Mouse (Mus musculus) cerebellum, postnatal 4 days (tissue): ENCODE results near the gene Amz2.

Experiments
- DNase-seq, 2 experiments: peaks; one replicate each; pipeline ENCODE4 v3.0.0; 2022; ENCODE audit warnings: low spot score in 2 of 2, mixed read lengths in 1 of 2

Gene Amz2

DNA sequence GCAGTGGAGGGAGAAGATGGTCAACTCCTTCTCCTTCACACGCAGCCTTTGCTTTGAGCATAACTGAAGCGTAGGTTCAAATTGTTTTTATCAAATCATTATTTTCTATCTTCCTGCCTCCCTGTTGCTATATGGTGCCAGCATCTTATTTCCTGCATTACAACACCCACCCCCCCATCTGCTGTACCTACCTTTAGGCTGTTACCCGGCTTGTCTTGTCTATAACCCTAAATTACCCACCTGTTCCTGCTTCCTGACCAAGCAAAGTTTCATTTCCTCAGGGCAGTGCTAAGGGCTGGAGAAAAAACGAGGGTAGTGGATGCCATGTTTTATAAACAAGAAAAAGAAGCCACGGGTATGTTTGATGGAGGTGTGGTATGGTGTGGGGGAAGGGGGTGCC is 4.5 kb upstream of the Amz2 start:
- no peak for DNase-seq

DNA sequence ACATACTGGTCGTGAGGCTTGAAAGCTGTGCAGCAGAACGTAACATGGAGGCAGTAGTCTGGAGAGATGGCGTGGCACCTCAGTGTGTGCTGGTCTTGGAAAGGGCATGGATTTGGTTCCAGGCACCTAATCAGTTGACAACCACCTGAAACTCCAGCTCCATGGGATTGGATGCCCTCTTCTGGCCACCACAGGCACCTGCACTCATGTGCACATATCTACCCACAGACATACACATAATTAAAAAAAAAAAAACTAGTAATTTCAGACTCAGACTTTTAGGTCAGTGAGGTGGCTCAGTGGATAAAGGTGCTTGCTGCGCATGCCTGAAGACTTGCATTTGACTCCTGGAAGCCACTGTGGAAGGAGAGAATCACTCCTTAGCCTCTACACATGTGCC is 3.5 kb upstream of the Amz2 start:
- no peak for DNase-seq

DNA sequence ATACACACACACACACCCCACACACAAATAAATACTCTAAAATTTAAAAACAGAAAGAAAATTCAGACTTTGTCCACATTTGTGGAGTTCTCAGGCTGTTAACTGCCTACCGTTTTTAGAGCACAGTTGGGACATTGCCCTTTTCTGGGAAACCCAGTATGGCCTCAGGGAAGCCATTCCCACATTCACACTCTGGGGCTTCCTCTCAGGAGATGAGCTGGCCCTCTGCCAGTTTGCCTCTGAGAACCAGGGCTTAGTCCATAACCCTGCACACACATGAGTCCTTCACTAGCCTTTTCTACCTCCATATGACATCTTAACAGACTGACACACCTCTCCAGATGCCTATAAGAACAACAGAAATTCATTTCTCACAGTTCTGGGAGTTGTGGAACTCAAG is 2.5 kb upstream of the Amz2 start:
- DNase-seq: no peak

DNA sequence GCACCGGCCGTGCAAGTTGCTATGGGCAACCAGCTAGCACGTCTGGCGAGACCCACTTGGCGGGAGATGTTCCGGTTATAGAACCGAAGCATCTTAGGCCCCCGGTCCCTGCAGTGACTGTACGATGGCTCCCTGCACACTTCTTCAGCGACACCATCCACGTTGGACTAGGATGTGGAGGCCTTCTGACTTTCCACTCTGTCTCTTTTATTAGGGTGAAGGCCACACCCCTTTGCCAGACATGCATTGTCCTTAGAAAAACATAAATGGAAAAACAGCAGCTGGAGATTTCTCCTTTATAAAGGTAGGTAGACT is 483 bp downstream of the Amz2 start:
- no peak for DNase-seq

DNA sequence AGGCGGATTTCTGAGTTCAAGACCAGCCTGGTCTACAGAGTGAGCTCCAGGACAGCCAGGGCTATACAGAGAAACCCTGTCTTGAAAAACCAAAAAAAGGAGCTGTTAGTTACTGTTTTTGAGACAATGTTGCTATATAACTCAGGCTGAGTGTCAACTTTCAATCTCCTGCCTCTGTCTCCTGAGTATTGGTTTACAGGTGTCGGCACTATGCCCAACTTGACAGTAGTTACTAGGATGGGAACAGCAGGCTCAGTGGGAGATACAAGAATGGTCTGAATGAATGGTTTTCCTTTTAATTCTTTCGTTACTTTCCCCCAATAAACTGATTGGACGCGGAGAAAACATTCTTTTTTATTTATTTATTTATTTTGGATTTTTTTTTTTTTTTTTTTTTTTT is 1.6 kb downstream of the Amz2 start:
- DNase-seq: no peak

DNA sequence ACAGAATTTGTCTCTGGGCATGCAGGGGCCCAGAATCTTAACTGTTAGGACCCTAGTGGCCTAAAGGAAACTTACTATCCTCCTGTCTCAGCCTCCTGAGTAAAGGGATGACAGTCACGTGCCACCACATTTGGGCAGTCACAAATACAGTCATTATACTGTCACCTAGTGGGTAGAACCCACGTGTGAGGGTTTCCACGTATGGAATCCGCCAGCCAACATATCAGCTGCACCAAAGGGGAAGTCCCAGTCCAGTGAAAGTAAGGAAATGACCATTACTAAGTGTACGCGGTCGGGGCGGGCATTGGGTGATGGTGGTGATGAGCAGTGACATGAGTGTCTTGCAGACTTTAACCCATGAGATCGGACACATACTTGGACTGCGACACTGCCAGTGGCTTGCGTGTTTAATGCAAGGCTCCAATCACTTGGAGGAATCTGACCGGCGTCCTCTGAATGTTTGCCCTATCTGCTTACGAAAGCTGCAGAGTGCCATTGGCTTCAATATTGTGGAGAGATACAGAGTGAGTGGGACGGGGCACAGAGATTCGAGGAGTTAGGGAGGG is 8.6 kb downstream of the Amz2 start:
- DNase-seq: no peak

DNA sequence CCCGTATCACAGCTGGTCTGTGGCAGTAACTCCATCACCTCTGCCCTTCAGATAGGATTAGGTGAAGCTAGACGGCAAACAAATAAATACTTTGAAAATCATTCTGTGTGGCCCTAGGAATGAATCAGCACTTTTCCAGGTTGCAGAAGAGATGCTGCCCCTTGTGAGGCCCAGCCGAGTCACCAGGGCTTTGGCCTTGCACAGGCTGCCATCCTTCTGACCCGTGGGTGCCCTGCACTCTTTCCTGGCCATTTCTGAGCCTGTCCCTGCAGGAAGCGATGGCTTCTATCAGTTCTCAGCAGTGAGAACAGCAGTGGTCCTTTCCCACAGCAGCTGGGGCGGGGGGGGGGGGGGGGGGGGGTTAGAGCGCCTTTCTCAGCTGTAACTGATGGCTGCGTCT is 11.1 kb downstream of the Amz2 start:
- DNase-seq: no peak

DNA sequence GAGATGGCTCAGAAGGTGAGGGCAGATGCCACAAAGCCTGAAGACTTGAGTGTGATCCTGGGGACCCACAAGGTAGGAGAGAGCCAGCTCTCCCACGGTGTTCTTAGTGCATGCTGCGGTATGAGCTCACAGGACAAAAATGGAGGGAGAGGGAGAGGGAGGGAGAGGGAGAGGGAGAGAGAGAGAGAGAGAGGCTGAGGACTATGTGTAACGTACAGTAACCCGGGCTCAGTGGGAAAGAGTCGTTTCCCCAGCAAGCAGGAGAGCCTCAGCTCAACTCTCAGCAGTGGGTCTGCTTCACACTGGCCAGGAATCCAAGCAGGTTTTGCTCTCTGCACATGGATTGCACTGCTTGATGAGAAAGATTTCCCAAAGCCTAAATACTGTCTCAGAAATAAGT is 13.5 kb downstream of the Amz2 start:
- no peak for DNase-seq

DNA sequence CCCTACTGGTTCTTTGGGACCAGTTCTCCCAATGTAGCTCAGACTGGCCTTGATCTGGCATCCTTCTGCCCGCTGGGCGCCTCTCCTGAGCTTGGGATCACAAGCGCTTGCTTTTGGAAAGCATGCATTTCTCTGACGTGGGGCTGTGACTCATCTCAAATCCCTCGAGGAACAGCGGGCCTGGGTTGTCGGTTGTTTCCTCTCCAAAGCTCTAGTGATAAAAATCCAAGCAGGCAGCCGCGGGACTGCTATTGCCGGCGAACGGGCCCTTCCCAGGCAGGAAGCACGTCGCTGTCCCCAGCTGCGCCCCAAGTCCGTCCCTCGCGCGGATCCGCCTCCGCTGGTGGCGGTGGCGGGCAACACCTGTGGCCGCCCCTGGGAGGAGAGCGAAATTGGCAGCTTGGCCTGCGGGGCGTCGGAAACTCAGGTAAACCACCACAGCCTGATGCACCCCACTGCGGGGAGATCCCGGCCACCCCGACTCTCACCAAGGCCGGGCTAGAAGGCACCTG is 14.1 kb downstream of the Amz2 start:
- DNase-seq: peak; percentile 35 to 58

DNA sequence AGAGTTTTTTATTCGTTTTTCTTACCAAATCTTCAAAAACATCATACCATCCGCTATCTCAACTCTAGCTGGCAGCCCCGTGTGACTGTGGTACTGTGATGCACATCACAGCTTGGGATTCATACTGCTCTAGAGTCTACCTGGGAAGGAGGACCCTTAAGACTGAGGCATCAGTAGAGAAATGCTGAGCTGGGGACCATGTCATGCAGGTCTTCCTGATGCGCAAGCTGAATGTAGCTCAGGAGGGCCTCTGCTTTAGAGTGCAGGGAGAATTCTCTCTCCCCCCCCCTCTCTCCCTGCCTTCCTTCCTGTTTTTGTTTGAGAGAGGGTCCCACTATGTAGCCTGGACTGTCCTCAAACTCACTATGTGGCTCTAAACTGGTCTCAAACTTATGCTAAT is 14.9 kb downstream of the Amz2 start:
- no peak for DNase-seq

DNA sequence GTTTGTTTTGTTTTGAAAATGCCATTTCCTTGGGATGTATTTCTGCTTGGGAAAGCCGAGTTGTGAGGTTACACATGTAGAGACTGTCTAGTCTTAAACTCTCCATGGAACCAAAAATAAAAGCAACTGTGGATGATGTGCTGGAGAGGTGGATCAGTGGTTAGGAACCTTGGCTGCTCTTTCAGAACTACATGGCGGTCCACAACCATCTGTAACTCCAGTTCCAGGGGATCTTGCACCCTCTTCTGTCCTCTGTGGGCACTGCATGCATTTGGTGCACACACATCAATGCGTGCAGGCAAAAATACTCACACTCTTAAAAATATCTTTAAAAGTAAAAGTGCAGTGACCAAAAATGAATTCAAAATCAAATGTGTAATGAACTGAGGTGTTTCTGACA is 15.4 kb downstream of the Amz2 start:
- peak in 1 of 2 experiments; percentile 33 for DNase-seq

DNA sequence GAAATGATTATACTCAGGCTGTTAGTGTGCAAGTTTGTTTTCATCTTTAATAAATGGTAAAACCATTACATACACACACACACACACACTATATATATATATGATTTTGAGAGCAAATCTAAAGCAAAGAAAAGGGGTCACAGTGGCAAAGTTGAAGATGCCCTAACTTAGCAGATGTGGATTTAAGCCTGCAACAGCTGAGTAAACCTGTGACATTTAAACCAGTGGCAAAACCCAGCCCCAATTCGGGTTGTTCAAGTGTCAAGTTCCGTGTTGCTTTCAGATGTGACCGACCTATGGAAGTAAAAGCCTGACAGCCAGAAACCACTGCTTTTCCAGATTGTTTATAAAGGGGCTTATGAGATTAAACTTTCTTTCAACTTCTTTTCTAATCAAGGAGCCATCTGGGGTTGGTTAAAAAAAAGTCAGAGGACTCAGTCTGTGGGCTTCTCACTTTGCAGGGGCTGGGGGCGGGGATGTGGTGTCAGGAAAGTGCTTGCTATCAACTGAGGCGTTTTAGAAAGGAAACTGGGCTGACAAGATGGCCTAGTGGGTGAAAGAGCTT is 16.5 kb downstream of the Amz2 start:
- DNase-seq: no peak

DNA sequence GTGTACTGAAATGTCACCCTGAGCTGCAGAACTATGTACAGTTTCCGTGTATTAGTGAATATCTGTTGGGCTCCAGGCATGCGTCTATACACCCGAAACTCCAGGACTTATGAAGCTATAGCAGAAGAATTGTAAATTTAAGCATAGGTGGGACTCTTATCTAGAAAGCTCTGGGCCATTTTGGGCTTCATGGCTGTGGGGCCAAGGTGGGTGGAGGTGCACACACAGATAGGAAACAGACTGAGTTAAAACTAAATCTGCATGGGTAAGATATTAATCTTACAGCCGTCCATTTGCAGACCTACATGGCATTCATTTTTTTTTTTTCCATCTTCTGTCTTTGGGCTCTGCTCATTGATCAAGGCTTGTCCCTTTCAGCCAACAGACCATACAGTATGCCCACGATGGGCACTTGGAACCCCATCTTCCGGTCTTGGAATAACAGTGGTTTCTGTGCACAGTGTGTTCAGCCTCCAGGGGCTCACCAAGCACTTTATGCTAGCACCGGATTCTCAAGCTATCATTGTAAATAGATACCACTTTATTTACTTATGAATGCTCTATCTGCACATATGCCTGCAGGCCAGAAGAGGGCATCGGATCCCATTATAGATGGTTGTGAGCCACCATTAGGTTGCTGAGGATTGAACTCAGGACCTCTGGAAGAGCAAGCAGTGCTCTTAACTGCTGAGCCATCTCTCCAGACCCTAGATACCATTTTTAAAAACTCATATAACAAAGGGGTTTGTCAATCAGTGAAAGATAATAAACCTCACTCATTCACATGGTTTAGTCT is 17.9 kb downstream of the Amz2 start:
- DNase-seq: no peak

DNA sequence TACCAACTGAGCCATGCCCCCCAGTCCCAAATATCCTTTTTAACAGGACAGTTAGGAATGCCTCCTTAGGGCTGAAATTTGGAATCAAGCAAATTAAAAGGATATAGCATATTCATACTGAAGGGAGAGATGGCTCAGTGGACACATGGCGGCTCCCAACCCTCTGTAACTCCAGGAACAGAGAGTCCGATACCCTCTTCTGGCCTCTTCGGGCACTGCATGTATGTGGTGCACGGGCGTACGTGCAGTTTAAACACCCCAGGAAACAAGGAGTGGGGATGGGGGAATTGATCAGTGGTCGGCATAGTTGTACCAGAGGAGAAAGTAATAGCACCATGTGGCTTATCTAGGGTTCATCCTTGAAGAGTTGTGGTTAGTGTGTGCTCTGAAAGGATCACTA is 18.9 kb downstream of the Amz2 start:
- DNase-seq: peak in 1 of 2 experiments; percentile 30

DNA sequence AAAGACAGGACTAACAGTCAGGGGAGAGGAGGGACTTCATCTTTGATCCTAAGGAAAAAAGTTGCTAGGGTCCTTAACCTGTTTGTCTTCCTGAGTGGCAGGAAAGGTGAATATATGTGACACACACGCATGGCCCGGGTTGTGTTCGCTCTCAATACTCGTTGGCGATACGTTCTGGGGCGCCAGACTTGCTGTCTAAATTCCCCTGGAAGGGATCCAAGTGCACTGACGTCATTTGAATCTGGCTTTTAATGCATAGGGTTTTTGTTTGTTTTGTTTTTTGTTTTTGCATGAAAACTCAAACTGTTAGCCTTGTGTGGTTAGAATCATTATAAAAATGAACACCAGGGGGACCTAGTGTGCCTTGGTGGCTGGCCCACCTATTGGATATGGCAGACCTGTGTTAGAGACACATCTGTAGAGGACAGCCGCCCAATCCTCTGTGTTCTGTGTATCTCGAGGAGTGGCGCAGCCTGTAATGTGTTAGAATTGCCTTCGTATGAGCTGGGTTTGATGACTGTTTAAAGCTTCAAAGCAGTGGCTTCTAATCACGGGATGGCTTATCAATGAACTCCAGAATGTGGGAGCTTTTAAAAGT is 19.8 kb downstream of the Amz2 start:
- peak in 1 of 2 experiments; percentile 7 for DNase-seq

DNA sequence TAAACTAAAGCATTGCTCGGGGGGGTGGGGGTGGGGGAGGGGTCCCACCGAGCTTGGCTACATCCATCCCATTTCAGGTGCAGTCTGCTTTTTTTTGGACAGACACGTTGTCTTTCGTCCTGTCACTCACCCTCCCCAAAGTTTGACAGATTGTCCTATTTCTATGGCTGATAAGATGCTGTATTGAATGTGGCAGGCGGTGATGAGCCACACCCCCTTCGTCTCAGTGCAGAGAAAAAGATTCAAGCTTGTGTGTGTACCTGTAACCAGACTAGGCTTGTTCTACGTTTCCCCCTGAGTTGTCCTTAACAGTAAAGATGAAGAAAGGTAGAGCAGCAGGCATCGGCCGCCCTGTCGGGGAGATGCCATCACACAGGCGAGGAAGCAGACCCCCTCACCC is 25.4 kb downstream of the Amz2 start:
- no peak for DNase-seq

DNA sequence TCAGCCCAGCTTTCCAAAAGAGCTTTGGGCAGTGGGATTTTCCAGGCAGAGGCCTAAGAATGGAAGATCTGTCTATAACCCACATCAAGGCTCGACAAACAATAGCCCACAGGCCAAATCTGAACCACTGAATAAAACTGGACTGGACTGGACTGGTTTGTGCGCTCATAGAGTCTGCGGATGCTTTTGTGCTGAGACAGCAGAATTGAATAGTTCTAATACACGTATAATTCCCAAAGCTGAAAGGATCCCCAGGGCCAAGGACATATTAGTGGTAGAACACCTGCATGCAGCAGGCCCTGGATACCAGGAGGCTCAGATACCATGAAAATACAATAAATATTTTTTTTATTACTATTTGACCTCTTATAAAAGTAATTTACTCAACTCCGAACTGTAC is 30.5 kb downstream of the Amz2 start:
- DNase-seq: no peak

DNA sequence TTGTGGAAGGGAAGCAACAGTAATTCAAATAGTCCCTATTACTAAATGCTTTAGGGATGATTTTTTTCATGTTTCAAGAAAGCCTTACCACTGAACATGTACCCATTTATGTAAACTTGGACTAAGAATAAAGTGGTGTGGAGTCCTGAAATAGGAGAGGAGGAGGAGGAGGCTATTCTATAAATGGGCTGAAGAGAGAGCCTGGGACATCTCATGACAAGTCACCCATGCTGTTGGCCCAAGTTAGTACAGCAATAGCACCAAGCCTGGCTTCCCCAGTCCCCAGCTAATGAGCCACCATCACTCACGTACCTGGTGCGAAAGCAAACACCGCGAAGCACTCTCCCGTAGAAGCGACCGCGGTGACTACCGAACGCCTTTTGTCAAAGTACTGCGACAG is 32.4 kb downstream of the Amz2 start:
- DNase-seq: no peak

DNA sequence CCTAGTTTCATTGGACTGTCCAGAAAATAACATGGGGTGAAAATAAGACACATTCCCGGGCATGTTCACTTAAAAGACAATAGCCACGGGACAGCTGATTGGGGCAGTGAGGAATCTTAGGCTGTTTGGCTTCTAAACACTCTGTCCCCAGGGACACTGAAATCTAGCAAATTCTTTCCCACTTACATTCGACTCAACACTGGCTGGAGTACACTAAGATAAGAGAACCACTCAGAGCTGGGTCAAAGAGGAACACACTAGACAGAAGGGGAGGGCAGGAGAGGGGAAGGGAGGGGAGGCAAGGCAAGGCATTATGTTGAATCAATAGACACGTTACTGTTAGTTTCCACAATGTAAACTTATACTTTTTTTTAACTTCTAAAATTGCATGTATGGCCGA is 34.8 kb downstream of the Amz2 start:
- no peak for DNase-seq

DNA sequence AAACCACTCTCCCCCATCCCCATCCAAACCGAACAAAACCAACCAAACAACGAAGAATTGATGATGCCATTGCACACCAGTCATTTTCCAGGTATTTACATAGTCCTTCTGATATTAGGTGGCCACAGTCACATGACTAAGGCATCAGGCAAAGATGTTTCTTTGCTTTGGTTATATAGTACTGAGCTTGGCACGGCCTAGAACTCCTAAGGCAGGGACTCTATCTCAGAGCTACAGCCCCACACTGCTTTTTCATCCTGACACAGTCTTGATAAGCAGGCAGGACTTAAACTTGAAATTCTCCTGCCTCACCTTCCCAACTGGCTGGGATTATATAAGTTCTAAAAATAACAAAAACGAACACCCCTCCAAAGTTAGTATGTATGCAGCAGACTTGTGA is 39.3 kb downstream of the Amz2 start:
- no peak for DNase-seq

DNA sequence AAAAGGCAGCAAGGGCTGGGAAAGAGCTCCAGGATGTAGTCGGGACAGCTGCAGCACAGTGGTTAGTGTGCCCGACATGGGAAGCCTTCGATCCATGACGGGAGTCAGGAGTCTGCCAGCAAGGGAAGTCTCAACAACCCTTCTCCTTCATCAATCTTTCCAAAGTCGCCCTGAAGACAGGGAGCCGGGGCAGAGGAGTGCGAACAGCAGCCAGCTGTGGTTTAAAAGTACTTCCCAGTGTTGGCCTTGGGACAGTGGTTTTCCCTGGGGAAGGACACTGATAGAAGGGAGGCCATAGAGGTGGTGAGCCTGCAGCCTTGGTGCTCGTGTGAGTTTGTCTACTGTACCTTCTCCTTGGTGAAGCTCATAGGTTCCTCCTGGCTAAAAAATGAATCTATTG is 41.2 kb downstream of the Amz2 start:
- no peak for DNase-seq

DNA sequence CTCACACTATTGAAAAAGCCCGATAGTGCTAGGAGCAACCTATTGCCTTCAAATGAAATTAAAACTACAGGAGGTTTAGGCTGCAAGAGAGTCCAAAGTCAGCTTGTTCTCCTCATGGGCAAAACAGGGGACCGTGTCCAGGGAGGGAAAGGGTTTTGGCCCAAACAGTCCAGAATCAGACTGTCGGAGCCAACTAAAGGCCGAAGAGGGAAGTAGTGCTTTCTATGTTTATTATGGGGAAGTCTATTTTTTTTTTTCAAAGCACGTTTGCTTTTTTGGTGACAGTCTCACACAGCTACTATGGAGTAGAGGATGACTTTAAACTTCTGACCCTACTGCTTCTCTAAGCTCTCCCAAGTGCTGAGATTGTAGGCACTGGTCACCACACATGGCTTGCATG is 42.4 kb downstream of the Amz2 start:
- DNase-seq: no peak

DNA sequence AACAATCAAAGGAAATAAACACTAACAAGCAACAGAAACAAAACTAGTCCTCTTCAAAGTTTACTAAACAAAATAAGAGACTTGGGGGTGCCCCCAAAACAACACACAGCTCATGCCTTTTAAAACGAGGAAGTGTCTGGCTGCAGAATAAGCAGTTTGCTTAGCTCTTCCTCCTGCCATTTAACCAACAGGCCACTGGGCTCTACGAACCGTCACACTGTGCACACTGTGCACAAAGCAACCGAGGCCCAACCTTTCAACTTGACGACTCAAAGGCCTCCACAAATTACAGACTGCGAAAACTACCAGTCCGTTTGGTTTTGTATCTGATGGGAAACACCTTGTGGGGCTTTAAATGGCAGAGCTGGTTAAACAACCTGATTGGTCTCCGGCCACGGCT is 44.4 kb downstream of the Amz2 start:
- no peak for DNase-seq
